Mouse (Mus musculus): Measurements from ENCODE around the gene Hsph1.
A peak's percentile ranks its signal among the peaks of the same experiment; 100 is the strongest.

- TF ChIP-seq EP300 (IDR thresholded peaks at IDR 0.05; ENCODE audit: insufficient read depth, low read depth, low read length) = peak; percentile 95; the same call in 1 of the 2 replicates
- TF ChIP-seq CTCF (IDR thresholded peaks at IDR 0.05) = no peak
- TF ChIP-seq POLR2A (IDR thresholded peaks at IDR 0.05; ENCODE audit: insufficient read depth, low read depth, low read length) = peak; percentile 79
Observed at GRCm38 (mm10) chr5:149636075-149636920, at the start of gene Hsph1.

Data from heart, adult 2 months (tissue).